7 mouse cellular contexts compared by ENCODE assay signal in the genomic region with DNA sequence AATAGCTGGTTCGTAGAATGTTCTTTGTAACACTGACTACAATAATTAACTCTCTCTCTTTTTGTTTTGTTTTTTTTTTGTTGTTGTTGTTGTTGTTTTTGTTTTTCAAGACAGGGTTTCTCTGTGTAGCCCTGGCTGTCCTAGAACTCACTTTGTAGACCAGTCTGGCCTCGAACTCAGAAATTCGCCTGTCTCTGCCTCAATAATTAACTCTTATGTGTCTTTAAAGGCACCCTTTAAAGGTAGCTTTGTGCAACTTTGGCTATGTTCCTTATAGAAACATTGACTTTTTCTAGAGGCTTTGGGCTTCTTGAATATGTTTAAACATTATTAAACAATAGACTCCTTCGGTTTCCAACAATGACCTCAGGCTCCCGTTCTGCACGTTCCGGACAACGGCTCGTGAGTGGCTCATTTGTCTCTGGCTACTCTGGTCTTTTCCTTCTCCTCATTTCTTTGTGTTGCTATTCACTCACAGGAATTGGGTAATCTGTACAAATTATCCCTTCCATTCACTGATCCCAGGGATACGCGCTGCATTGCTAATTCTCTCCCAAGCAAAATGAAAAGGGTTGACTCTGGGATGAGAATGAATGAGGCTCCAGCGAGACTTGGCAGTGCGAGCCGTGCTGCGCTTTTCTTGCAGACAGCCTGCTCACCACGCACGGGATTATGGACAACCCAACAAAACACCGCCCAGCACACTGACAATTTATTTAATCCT.
DNase-seq lines count a peak whose midpoint lies in the region; ATAC-seq lines count a peak whose summit lies in the region.

No protein-coding gene starts in this region.

- H3K27me3 ChIP-seq in embryonic facial prominence, embryonic 11.5 days (ENCODE audit: control insufficient read depth, insufficient read depth, low read length): no peaks in the 10 kb centered on the region

- H3K27ac ChIP-seq in embryonic facial prominence, embryonic 11.5 days (replicated peaks; ENCODE audit: low read depth, low read length): no peak overlapping the region

- no peak overlapping the region for H3K9ac ChIP-seq in embryonic facial prominence, embryonic 11.5 days (replicated peaks; ENCODE audit: low read length)

- no peaks in the 10 kb centered on the region for H3K9me3 ChIP-seq in embryonic facial prominence, embryonic 11.5 days (replicated peaks; ENCODE audit: control insufficient read depth, low read length)

- H3K36me3 ChIP-seq in embryonic facial prominence, embryonic 11.5 days (replicated peaks; ENCODE audit: control insufficient read depth, insufficient read depth, low read depth, low read length): no peaks in the 10 kb centered on the region

- intact Hi-C loops in left cerebral cortex, postnatal 25 days (cut with DNase I): loop anchor here (5.0 kb wide), 1 partner anchor 83 kb away; no protein-coding TSS in a partner anchor

- H3K4me1 ChIP-seq in embryonic facial prominence, embryonic 11.5 days (ENCODE audit: control insufficient read depth, insufficient read depth, low read length): no peaks in the 10 kb centered on the region

- H3K4me3 ChIP-seq in embryonic facial prominence, embryonic 11.5 days (ENCODE audit: low read depth, low read length): no peak overlapping the region

- H3K4me2 ChIP-seq in embryonic facial prominence, embryonic 11.5 days (ENCODE audit: low read depth, low read length): no peak overlapping the region

- 53% methylated on average over 18 of the region's 18 CpGs for WGBS in embryonic facial prominence, embryonic 11.5 days

- peak; percentile 42 for DNase-seq in embryonic facial prominence, embryonic 11.5 days (ENCODE audit: low spot score)
- DNase-seq in frontal cortex, postnatal 36 days (ENCODE audit: low spot score in 2 of 2): peak; percentile 47 to 69
- peak; percentile 62 to 73 for DNase-seq in left cerebral cortex, postnatal 25 days (ENCODE audit: low spot score in 2 of 2)
- peak; percentile 55 for DNase-seq in right cerebral cortex, postnatal 25 days
- DNase-seq in heart, adult 9 months (ENCODE audit: low spot score in 2 of 2): no peak
- no peak for DNase-seq in heart, adult 8-10 months (ENCODE audit: low spot score)

- ATAC-seq in embryonic facial prominence, embryonic 11.5 days (replicated peaks; ENCODE audit: insufficient number of reproducible peaks, low FRiP score, low TSS enrichment, low read depth): peak; percentile 75; the same call in 1 of the 2 replicates
- no peak for ATAC-seq in erythroblast, adult 5-6 weeks (replicated peaks; ENCODE audit: low FRiP score, poor library complexity, severe bottlenecking)

Comparison
In these comparisons a context has a peak if more than half of its experiments do, and no peak if none do; other contexts are left out.
1. DNase-seq: peak in embryonic facial prominence, embryonic 11.5 days (single experiment), frontal cortex, postnatal 36 days (2 of 2), left cerebral cortex, postnatal 25 days (2 of 2) and right cerebral cortex, postnatal 25 days (single experiment); none in heart, adult 9 months (0 of 2) and heart, adult 8-10 months (single experiment).